Mouse (Mus musculus) intestine, postnatal 0 days (tissue): ENCODE data around the gene Hes3. TPM values are rescaled to one million over a fixed set of nuclear protein-coding genes. Genes with fewer than 3 reads are reported as not detected.

Experiments
- ATAC-seq: fragments of 200-750 bp; cut with Nextera tagmentation; 2 replicates; pipeline ENCODE4 v1.8.0; 2017; ENCODE audit warnings: mild to moderate bottlenecking, moderate TSS enrichment, moderate library complexity
- H3K27ac ChIP-seq: fragments of 300-500 bp; sonication (generic); 2 replicates; pipeline ENCODE4 v1.5.1; 2014; ENCODE audit warnings: mild to moderate bottlenecking, low read depth, low read length, moderate library complexity
- H3K27me3 ChIP-seq: fragments of 300-500 bp; sonication (generic); replicated peaks from 2 replicates; pipeline ENCODE4 v1.6.1; 2014; ENCODE audit warnings: low read length, mixed read lengths; ENCODE audit not compliant: control insufficient read depth, insufficient read depth
- H3K36me3 ChIP-seq: fragments of 300-500 bp; sonication (generic); 2 replicates; pipeline ENCODE4 v1.6.1; 2014; ENCODE audit warnings: mild to moderate bottlenecking, moderate library complexity; ENCODE audit not compliant: control insufficient read depth, insufficient read depth
- H3K4me1 ChIP-seq: fragments of 300-500 bp; sonication (generic); replicated peaks from 2 replicates; pipeline ENCODE4 v1.6.1; 2014; ENCODE audit warnings: antibody characterized with exemption, low read length, mixed read lengths; ENCODE audit not compliant: control insufficient read depth, insufficient read depth
- H3K4me2 ChIP-seq: fragments of 300-500 bp; sonication (generic); replicated peaks from 2 replicates; pipeline ENCODE4 v1.6.1; 2014; ENCODE audit warnings: low read depth, mild to moderate bottlenecking, moderate library complexity
- H3K4me3 ChIP-seq: fragments of 300-500 bp; sonication (generic); 2 replicates; pipeline ENCODE4 v1.5.1; 2014; ENCODE audit warnings: low read depth, low read length
- H3K9ac ChIP-seq: fragments of 300-500 bp; sonication (generic); 2 replicates; pipeline ENCODE4 v1.6.1; 2014; ENCODE audit warnings: mild to moderate bottlenecking, low read depth, low read length
- H3K9me3 ChIP-seq: fragments of 300-500 bp; sonication (generic); 2 replicates; pipeline ENCODE4 v1.6.1; 2016; ENCODE audit warnings: mixed run types; ENCODE audit not compliant: control insufficient read depth
- CTCF ChIP-seq: sonication (generic); IDR thresholded peaks from 2 replicates; pipeline ENCODE4 v1.5.1; 2016; ENCODE audit warnings: low read depth, mild to moderate bottlenecking, control low read depth, antibody characterized with exemption, moderate library complexity
- WGBS: fragments of 180-500 bp; shearing (Covaris S2); extraction: QIAGEN DNeasy Blood & Tissue Kit; methylation state at CpG from one replicate; pipeline ENCODE4 v1.1.7; 2014; 5-methylcytosine and 5-hydroxymethylcytosine counted together
- polyA plus RNA-seq: library from polyadenylated mRNA; unstranded; fragments of >200 nt; fragmentation: Nextera tagmentation; extraction: Ambion mirVana; gene quantifications from 2 replicates; pipeline ENCODE4 v1.2.1, GENCODE M21; 2015

Gene Hes3
- polyA plus RNA-seq, 1 experiment from 2014 or later, result not detected

- H3K4me1 ChIP-seq, result no peaks in the 10 kb centered on the region
- ATAC-seq, result no peak
- peaks cover 14% of the 10 kb centered on the region for H3K27me3 ChIP-seq
- H3K9me3 ChIP-seq, result no peaks in the 10 kb centered on the region
- peaks cover 28% of the 10 kb centered on the region for H3K36me3 ChIP-seq
- H3K27ac ChIP-seq, result no peak overlapping the region
- no peak overlapping the region for H3K4me3 ChIP-seq
- H3K9ac ChIP-seq, result no peak overlapping the region
- WGBS, result 85% methylated on average over 9 of the region's 9 CpGs
- TF ChIP-seq CTCF, result no peak
- H3K4me2 ChIP-seq, result no peak overlapping the region
These were observed 16.1 kb upstream of the Hes3 start for GRCm38 (mm10) chr4:152307542-152307941.

DNA sequence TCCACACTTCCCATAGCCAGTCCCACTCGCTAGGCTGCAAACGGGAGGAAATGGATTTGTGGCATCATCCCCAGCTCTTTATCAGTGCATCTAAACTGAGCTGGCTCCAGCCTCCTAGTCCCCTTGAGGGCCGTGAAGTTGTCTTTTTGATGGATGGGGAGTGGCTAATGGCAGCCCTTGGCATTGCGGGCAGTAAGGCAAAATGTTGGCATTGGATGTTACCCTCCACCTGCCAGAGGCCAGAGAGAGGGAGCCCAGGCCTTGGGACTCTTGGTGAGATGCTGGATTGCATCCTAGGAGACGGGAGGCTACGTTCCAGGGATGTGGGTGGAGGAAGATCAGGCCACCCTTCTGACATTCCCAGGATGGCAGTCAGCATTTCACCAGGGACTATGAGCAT is 14.5 kb upstream of the Hes3 start:
- Histone ChIP-seq H3K4me3 (no peak overlapping the region), H3K36me3 (peaks cover 35% of the 10 kb centered on the region), H3K27ac (no peak overlapping the region), H3K9ac (no peak overlapping the region), H3K4me2 (no peak overlapping the region), H3K4me1 (no peaks in the 10 kb centered on the region), H3K27me3 (no peaks in the 10 kb centered on the region), H3K9me3 (no peaks in the 10 kb centered on the region)
- TF ChIP-seq CTCF, result no peak
- WGBS, result 76% methylated on average over 6 of the region's 6 CpGs
- no peak for ATAC-seq

GRCm38 (mm10) chr4:152304685-152305084 is 13.2 kb upstream of the Hes3 start:
- H3K36me3 ChIP-seq, result peaks cover 45% of the 10 kb centered on the region
- no peak for TF ChIP-seq CTCF
- H3K9ac ChIP-seq, result no peak overlapping the region
- no peak for ATAC-seq
- no peak overlapping the region for H3K27ac ChIP-seq
- H3K4me1 ChIP-seq, result no peaks in the 10 kb centered on the region
- WGBS, result 90% methylated on average over 6 of the region's 6 CpGs
- no peaks in the 10 kb centered on the region for H3K27me3 ChIP-seq
- H3K9me3 ChIP-seq, result no peaks in the 10 kb centered on the region
- H3K4me2 ChIP-seq, result no peak overlapping the region
- no peak overlapping the region for H3K4me3 ChIP-seq

DNA sequence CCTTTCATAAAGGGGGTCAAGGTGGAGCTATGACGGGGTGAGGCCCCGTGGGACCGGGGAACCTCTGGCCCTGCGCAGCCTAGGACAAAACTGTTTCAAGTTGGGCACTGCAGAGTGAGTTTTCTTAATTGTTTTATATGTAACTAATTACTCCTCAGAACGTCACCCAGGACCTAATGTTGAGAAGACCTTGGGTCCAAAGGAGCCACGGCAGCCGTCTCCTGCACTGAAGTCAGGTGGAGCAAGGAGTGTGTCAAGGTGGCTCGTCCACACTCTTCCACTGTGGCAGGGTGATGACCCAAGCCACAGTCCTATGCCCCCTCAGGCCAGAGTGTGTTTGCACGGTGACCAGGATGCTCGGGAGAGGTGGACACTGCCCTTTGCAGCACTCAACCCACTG is 11.7 kb upstream of the Hes3 start:
- no peak overlapping the region for H3K27ac ChIP-seq

DNA sequence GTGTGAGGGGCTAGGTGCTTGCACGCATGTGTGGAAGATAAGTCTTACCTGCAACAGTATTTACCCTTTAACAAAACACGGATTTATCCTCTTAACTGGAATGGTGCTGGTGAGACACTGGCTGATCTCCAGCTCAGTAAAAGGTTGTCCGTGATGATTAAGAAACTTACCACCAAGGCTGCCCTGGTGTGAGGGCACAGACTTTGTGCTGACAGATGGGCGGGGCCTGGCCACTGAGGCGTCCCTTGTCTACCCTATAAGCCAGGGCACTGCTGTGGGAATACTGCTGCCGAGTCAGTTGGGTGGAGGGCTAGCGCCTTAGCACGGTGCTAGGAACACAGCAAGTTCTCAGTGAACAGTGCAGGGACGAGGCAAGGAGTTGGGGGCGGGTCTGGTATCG is 10.6 kb upstream of the Hes3 start:
- Histone ChIP-seq H3K4me3 (no peak overlapping the region), H3K4me2 (no peak overlapping the region), H3K9ac (no peak overlapping the region), H3K27ac (no peak overlapping the region), H3K9me3 (no peaks in the 10 kb centered on the region), H3K27me3 (no peaks in the 10 kb centered on the region), H3K4me1 (peaks cover 5% of the 10 kb centered on the region), H3K36me3 (peaks cover 39% of the 10 kb centered on the region)
- 76% methylated on average over 11 of the region's 11 CpGs for WGBS
- ATAC-seq, result no peak
- TF ChIP-seq CTCF, result no peak

More for the DNA sequence above, 11.7 kb upstream of the Hes3 start:
- Histone ChIP-seq H3K9me3 (no peaks in the 10 kb centered on the region), H3K4me1 (peaks cover 2% of the 10 kb centered on the region), H3K4me3 (no peak overlapping the region), H3K4me2 (no peak overlapping the region), H3K27me3 (no peaks in the 10 kb centered on the region), H3K36me3 (peaks cover 39% of the 10 kb centered on the region), H3K9ac (no peak overlapping the region)
- TF ChIP-seq CTCF, result no peak
- no peak for ATAC-seq
- 87% methylated on average over 10 of the region's 10 CpGs for WGBS

DNA sequence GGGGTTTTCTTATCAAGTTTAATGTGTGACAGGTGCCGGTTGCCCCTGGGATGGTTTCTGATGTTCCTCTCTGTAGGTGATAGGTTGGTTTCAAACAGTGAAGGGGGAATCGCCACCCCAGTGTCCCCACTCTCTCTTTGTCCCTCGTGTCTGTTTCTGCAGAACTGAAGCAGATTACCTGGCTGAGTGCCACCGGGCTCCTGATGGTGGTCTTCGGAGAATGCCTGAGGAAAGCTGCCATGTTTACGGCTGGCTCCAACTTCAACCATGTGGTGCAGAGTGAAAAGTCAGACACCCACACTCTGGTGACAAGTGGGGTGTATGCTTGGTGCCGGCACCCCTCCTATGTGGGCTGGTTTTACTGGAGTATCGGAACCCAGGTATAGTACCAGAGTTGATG is 8.9 kb upstream of the Hes3 start:
- H3K4me3 ChIP-seq, result no peak overlapping the region
- H3K9me3 ChIP-seq, result no peaks in the 10 kb centered on the region
- no peak overlapping the region for H3K4me2 ChIP-seq
- no peak overlapping the region for H3K9ac ChIP-seq
- H3K27me3 ChIP-seq, result no peaks in the 10 kb centered on the region
- H3K27ac ChIP-seq, result no peak overlapping the region
- 95% methylated on average over 8 of the region's 8 CpGs for WGBS
- peaks cover 39% of the 10 kb centered on the region for H3K36me3 ChIP-seq
- H3K4me1 ChIP-seq, result peaks cover 5% of the 10 kb centered on the region
- no peak for ATAC-seq
- TF ChIP-seq CTCF, result no peak

- H3K9me3 ChIP-seq, result no peaks in the 10 kb centered on the region
- H3K36me3 ChIP-seq, result peaks cover 30% of the 10 kb centered on the region
- H3K27me3 ChIP-seq, result no peaks in the 10 kb centered on the region
- H3K9ac ChIP-seq, result no peak overlapping the region
- TF ChIP-seq CTCF, result no peak
- peaks cover 5% of the 10 kb centered on the region for H3K4me1 ChIP-seq
- H3K4me3 ChIP-seq, result no peak overlapping the region
- H3K27ac ChIP-seq, result no peak overlapping the region
- no peak for ATAC-seq
- 86% methylated on average over 14 of the region's 14 CpGs for WGBS
- H3K4me2 ChIP-seq, result no peak overlapping the region
These were observed 7.4 kb upstream of the Hes3 start for GRCm38 (mm10) chr4:152298836-152299235.
